Mouse (Mus musculus) embryo, embryonic 11.5 days (tissue): Measurements from ENCODE around the gene Mrpl20.

Experiments used
- DNase-seq: peaks from one replicate; pipeline ENCODE4 v3.0.0-alpha.2; 2012; ENCODE audit warnings: low read depth, low spot score

Gene Mrpl20

DNA sequence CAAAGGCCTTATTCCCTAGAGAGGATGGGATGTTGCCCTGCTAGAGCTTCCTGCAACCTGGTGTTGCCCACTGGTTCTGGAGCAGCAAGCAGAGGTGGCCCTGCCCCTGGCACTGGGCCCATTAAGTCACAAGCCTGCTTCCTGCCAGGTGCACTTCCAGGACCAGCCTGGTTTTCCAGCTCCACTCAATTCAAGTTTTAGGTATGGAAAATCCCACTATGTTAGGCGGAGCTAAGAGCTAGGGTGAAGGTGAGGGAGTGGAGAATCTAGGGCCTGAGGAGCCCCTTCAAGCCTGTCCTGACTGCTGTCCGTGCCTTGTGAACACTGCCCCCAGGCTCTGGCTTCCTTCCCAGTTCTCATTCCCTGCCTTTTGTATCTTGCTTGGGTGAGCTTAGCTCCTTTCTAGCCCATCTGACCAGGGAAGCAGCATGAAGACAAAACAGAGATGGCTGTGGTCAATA is 49.3 kb downstream of the Mrpl20 start:
- no peak for DNase-seq

DNA sequence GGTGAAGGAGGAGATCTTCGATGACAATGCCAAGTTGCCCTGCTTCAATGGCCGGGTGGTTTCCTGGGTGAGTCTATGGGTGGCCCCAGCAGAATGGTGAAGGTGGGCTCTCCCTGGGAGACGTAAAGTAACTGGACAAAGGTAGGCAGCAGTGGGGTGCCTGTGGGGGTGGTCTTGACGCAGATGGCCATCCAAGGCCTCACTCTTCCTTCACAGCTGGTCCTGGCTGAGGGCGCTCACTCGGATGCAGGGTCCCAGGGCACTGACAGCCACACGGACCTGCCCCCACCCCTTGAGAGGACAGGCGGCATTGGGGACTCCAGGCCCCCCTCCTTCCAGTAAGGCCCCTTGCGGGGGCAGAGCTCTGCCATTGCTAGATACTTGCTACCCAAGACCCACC is 50.7 kb downstream of the Mrpl20 start:
- no peak for DNase-seq

DNA sequence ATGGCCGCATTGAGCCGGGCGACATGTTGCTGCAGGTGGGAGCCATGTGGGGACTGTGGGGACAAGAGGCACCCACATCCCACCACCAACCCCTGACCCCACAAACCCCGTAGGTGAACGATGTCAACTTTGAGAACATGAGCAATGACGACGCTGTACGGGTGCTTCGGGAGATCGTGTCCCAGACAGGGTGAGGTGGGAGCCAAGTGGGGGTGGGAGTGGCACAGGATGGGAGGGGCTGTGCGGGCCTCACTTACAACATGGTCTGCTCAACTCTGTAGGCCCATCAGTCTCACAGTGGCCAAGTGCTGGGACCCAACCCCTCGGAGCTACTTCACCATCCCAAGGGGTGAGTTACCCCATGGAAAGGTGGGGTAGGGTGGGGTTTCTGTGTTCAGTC is 52.3 kb downstream of the Mrpl20 start:
- DNase-seq, result no peak

DNA sequence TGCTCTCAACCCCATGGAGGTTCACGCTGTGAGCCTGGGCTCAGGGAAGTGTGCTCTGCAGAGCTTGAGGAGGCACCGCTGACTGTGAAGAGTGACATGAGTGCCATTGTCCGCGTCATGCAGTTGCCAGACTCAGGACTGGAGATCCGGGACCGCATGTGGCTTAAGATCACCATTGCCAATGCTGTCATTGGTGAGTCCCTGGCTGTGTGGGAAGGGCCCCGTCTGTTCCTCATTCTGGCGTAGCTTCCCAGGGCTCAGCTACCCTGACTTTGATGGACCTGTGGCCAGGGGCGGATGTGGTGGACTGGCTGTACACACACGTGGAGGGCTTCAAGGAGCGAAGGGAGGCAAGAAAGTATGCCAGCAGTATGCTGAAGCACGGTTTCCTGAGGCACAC is 53.4 kb downstream of the Mrpl20 start:
- DNase-seq, result no peak

DNA sequence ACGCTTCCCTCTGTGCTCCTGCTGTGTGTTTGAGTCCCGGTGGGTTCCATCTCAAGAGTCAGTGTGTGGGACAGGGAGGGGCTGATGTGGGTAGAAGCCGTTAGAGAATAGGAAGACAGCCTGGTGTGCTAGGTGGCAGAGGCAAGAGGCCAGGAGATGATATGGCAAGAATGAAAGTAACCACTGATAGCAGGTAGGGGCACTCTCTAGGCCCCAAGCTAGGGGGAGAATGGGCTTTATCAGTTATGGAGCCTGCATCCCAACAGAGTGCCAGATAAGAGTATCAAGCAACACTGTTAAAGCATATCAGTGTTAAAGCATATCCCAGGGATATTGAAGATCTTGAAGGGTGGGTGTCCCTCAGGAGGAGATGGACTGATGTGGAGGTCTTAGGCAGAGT is 54.2 kb downstream of the Mrpl20 start:
- no peak for DNase-seq

DNA sequence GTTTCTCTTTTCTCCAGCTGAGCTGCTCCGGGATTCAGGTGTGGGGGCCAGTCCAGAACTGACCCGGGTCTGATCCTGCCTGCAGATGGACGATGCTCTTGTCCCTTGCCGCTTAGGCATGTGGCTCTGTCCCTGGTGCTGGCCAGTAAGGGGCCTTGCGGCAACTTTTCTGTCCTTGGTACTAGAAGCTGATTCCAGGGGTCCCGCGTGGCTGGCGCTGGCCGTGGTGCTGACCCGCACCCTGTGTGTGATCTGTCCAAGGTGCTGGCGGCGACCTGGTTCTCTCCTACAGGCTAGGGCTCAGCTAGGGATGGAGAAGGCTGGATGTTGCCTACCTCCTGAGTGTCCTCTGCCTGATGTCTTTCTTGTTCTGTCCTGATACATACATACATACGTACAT is 56.6 kb downstream of the Mrpl20 start:
- DNase-seq, result peak; percentile 60
